Mouse (Mus musculus): ENCODE results near the gene Ankmy1. TPM values are rescaled to one million over a fixed set of nuclear protein-coding genes. Genes with fewer than 3 reads are reported as not detected.

Gene Ankmy1
- polyA plus RNA-seq, 1 experiment, result not detected

- Histone ChIP-seq H3K4me3 (ENCODE audit: low read depth, low read length) (no peak overlapping the region), H3K27ac (ENCODE audit: insufficient read depth, low read depth, low read length) (no peak overlapping the region), H3K4me1 (ENCODE audit: control insufficient read depth, insufficient read depth, insufficient read length, low read length) (no peaks in the 10 kb centered on the region), H3K27me3 (ENCODE audit: control insufficient read depth, insufficient read depth, low read length) (no peaks in the 10 kb centered on the region), H3K36me3 (ENCODE audit: control insufficient read depth, insufficient read depth, low read length) (no peaks in the 10 kb centered on the region)
- 81% methylated on average over 8 of the region's 8 CpGs for WGBS
- TF ChIP-seq POLR2A (IDR thresholded peaks at IDR 0.05; ENCODE audit: low read depth, low read length) (no peak), CTCF (IDR thresholded peaks at IDR 0.05; ENCODE audit: extremely low read depth, insufficient read length, insufficient replicate concordance, low read depth, low read length) (no peak)
Observed at GRCm38 (mm10) chr1:92840231-92840890, 62.3 kb downstream of the Ankmy1 start.

- WGBS, result 75% methylated on average over 7 of the region's 7 CpGs
- H3K27me3 ChIP-seq (ENCODE audit: control insufficient read depth, insufficient read depth, low read length), result no peaks in the 10 kb centered on the region
- no peak overlapping the region for H3K27ac ChIP-seq (ENCODE audit: insufficient read depth, low read depth, low read length)
- no peaks in the 10 kb centered on the region for H3K4me1 ChIP-seq (ENCODE audit: control insufficient read depth, insufficient read depth, insufficient read length, low read length)
- no peak overlapping the region for H3K4me3 ChIP-seq (ENCODE audit: low read depth, low read length)
- H3K36me3 ChIP-seq (ENCODE audit: control insufficient read depth, insufficient read depth, low read length), result no peaks in the 10 kb centered on the region
- TF ChIP-seq POLR2A (IDR thresholded peaks at IDR 0.05; ENCODE audit: low read depth, low read length), result no peak
- TF ChIP-seq CTCF (IDR thresholded peaks at IDR 0.05; ENCODE audit: extremely low read depth, insufficient read length, insufficient replicate concordance, low read depth, low read length), result no peak
Observed at GRCm38 (mm10) chr1:92839211-92839610, 63.5 kb downstream of the Ankmy1 start.

GRCm38 (mm10) chr1:92837931-92838833 lies 64.5 kb downstream of the Ankmy1 start:
- 76% methylated on average over 14 of the region's 14 CpGs for WGBS
- 0 out of 2 replicates have a peak, but pooled peaks cover 2% of the 10 kb centered on the region for H3K27me3 ChIP-seq (ENCODE audit: control insufficient read depth, insufficient read depth, low read length)
- no peak for TF ChIP-seq CTCF (IDR thresholded peaks at IDR 0.05; ENCODE audit: extremely low read depth, insufficient read length, insufficient replicate concordance, low read depth, low read length)
- no peak for TF ChIP-seq POLR2A (IDR thresholded peaks at IDR 0.05; ENCODE audit: low read depth, low read length)
- H3K36me3 ChIP-seq (ENCODE audit: control insufficient read depth, insufficient read depth, low read length), result no peaks in the 10 kb centered on the region
- no peak overlapping the region for H3K4me3 ChIP-seq (ENCODE audit: low read depth, low read length)
- H3K4me1 ChIP-seq (ENCODE audit: control insufficient read depth, insufficient read depth, insufficient read length, low read length), result no peaks in the 10 kb centered on the region
- H3K27ac ChIP-seq (ENCODE audit: insufficient read depth, low read depth, low read length), result no peak overlapping the region

GRCm38 (mm10) chr1:92833987-92834706 lies 68.6 kb downstream of the Ankmy1 start:
- TF ChIP-seq POLR2A (IDR thresholded peaks at IDR 0.05; ENCODE audit: low read depth, low read length) (no peak), CTCF (IDR thresholded peaks at IDR 0.05; ENCODE audit: extremely low read depth, insufficient read length, insufficient replicate concordance, low read depth, low read length) (peak; percentile 90)
- Histone ChIP-seq H3K36me3 (ENCODE audit: control insufficient read depth, insufficient read depth, low read length) (no peaks in the 10 kb centered on the region), H3K4me3 (ENCODE audit: low read depth, low read length) (no peak overlapping the region), H3K27ac (ENCODE audit: insufficient read depth, low read depth, low read length) (no peak overlapping the region), H3K4me1 (ENCODE audit: control insufficient read depth, insufficient read depth, insufficient read length, low read length) (peaks cover 5% of the 10 kb centered on the region; the same call in 1 of the 2 replicates), H3K27me3 (ENCODE audit: control insufficient read depth, insufficient read depth, low read length) (peaks cover 21% of the 10 kb centered on the region)
- WGBS, result 63% methylated on average over 7 of the region's 7 CpGs

GRCm38 (mm10) chr1:92832011-92833010 lies 70.4 kb downstream of the Ankmy1 start:
- Histone ChIP-seq H3K36me3 (ENCODE audit: control insufficient read depth, insufficient read depth, low read length) (no peaks in the 10 kb centered on the region), H3K27ac (ENCODE audit: insufficient read depth, low read depth, low read length) (no peak overlapping the region), H3K4me1 (ENCODE audit: control insufficient read depth, insufficient read depth, insufficient read length, low read length) (peaks cover 5% of the 10 kb centered on the region; the same call in 1 of the 2 replicates), H3K4me3 (ENCODE audit: low read depth, low read length) (peak overlapping the region; percentile 57), H3K27me3 (ENCODE audit: control insufficient read depth, insufficient read depth, low read length) (peaks cover 21% of the 10 kb centered on the region)
- WGBS, result 3% methylated on average over 62 of the region's 62 CpGs
- TF ChIP-seq POLR2A (IDR thresholded peaks at IDR 0.05; ENCODE audit: low read depth, low read length), result no peak
- no peak for TF ChIP-seq CTCF (IDR thresholded peaks at IDR 0.05; ENCODE audit: extremely low read depth, insufficient read length, insufficient replicate concordance, low read depth, low read length)
